Mouse (Mus musculus) heart, postnatal 4 days (tissue): Measurements from ENCODE around the gene Ptgis. TPM values are rescaled to one million over a fixed set of nuclear protein-coding genes. Genes with fewer than 3 reads are reported as not detected.
A peak's percentile ranks its signal among the peaks of the same experiment; 100 is the strongest.

ENCODE experiments used
- DNase-seq: peaks from one replicate; pipeline ENCODE4 v3.0.0; 2021
- total RNA-seq, 2 experiments: library from RNA; stranded (reverse); gene quantifications; 2 replicates each; pipeline ENCODE4 v1.2.3; 2021

The Ptgis gene
- total RNA-seq, 2 experiments from 2014 or later = 36.7 to 40.9 TPM

DNA sequence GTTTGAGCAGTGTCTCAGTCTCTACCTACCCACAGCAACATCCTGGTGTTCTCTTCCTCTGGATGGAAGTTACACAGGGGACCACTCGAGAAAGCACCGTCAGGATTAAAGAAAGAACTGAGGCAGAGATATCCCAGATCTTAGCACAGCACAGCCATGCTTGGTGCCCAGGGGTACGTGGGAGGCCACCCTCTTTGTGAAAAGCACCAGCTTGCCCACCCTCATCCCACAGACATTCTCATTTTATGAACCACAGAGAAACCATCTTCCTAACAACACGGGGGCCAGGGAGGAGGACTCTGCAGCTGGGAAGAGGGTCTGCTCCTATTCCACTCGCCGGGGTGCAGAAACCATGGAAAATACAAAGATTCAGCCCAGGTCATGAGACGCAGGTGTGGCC is 90.3 kb downstream of the Ptgis start:
- DNase-seq = no peak

GRCm38 (mm10) chr2:167149035-167149434 is 91.4 kb downstream of the Ptgis start:
- no peak for DNase-seq

GRCm38 (mm10) chr2:167147708-167148107 is 92.7 kb downstream of the Ptgis start:
- peak; percentile 39 for DNase-seq

- no peak for DNase-seq
Measured at GRCm38 (mm10) chr2:167145904-167146303, 94.5 kb downstream of the Ptgis start.

- no peak for DNase-seq
Measured at GRCm38 (mm10) chr2:167144439-167145307, 95.7 kb downstream of the Ptgis start.

- no peak for DNase-seq
Measured at GRCm38 (mm10) chr2:167143914-167144313, 96.5 kb downstream of the Ptgis start.

DNA sequence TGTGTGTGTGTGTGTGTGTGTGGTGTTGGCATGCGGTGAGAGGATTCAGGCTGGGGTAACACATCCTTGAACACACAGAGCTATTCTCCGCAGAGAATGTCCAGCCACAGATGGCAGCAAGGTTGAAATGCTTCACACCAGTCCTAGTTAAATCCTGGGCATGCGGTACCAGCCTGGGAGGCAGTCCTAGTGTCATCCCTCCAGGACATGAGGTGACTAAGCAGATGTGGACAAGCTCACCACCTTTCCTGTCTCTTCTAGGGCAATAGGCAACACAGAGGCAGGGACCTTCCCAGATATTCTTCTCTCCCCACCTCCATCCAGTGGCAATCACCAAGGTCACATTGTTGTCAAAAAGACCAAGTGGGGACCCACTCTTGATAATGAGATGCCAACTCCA is 98.1 kb downstream of the Ptgis start:
- no peak for DNase-seq

GRCm38 (mm10) chr2:167141810-167142209 is 98.6 kb downstream of the Ptgis start:
- no peak for DNase-seq

Other genes with a start within 250 kb of the Ptgis start
- gene Stau1, start 244.3 kb downstream of the Ptgis start, total RNA-seq = 10 to 100 TPM; 55.8 to 58.6 TPM
- 10 to 100 TPM; 22.0 to 23.6 TPM for gene Ddx27, start 225.4 kb downstream of the Ptgis start, total RNA-seq
- 10 to 100 TPM; 19.7 to 22.4 TPM for gene Znfx1, start 177.6 kb downstream of the Ptgis start, total RNA-seq
- gene Kcnb1, start 50.4 kb downstream of the Ptgis start, total RNA-seq = 10 to 100 TPM; 22.5 to 26.9 TPM
- gene B4galt5, start 108.6 kb upstream of the Ptgis start, total RNA-seq = 10 to 100 TPM; 30.3 to 33.9 TPM
- 10 to 100 TPM; 29.4 to 30.5 TPM for gene Slc9a8, start 181.1 kb upstream of the Ptgis start, total RNA-seq